Mouse (Mus musculus): ENCODE data around the gene Ntm. TPM values are rescaled to one million over a fixed set of nuclear protein-coding genes. Genes with fewer than 3 reads are reported as not detected.

Gene Ntm
- polyA plus RNA-seq, 1 experiment from 2014 or later = 8.9 TPM

DNA sequence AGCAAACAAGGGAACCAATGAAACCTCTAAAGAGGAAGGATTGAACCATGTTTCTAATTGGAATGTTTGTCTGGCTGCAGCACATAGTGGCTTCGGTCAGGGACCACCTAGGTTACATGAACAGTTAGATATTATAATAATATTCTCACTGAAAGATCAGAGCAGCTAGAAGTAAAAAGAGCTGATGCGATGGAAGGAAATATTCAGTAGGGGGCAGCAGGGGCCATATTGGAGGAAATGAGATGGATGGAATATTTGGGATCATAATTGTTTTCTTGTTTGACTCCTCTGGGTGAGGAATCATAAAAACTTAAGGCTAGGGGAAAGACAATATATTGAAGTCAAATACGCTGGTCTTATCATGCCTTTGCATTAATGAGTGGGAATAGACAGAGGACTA is 726.2 kb downstream of the Ntm start:
- no peak overlapping the region for H3K4me3 ChIP-seq (replicated peaks)
- H3K36me3 ChIP-seq = no peaks in the 10 kb centered on the region
- no peaks in the 10 kb centered on the region for H3K27me3 ChIP-seq (replicated peaks)
- no peak overlapping the region for H3K9ac ChIP-seq
- WGBS = 89% methylated on average over 3 of the region's 3 CpGs
- no peak for ATAC-seq
- H3K4me1 ChIP-seq (replicated peaks) = no peaks in the 10 kb centered on the region
- no peak overlapping the region for H3K27ac ChIP-seq
- no peaks in the 10 kb centered on the region for H3K9me3 ChIP-seq
- no peak overlapping the region for H3K4me2 ChIP-seq (replicated peaks)

- H3K9ac ChIP-seq = no peak overlapping the region
- no peaks in the 10 kb centered on the region for H3K36me3 ChIP-seq
- no peaks in the 10 kb centered on the region for H3K4me1 ChIP-seq (replicated peaks)
- H3K4me2 ChIP-seq (replicated peaks) = no peak overlapping the region
- no peak for ATAC-seq
- WGBS = 85% methylated on average over 4 of the region's 4 CpGs
- H3K27me3 ChIP-seq (replicated peaks) = no peaks in the 10 kb centered on the region
- H3K9me3 ChIP-seq = no peaks in the 10 kb centered on the region
- no peak overlapping the region for H3K27ac ChIP-seq
- H3K4me3 ChIP-seq (replicated peaks) = no peak overlapping the region
These were observed 735.2 kb downstream of the Ntm start for GRCm38 (mm10) chr9:29227747-29228146.

- H3K27ac ChIP-seq = no peak overlapping the region
- H3K27me3 ChIP-seq (replicated peaks) = no peaks in the 10 kb centered on the region
- no peak overlapping the region for H3K4me2 ChIP-seq (replicated peaks)
- H3K4me3 ChIP-seq (replicated peaks) = no peak overlapping the region
- no peaks in the 10 kb centered on the region for H3K4me1 ChIP-seq (replicated peaks)
- no peaks in the 10 kb centered on the region for H3K36me3 ChIP-seq
- 75% methylated on average over 10 of the region's 10 CpGs for WGBS
- no peak overlapping the region for H3K9ac ChIP-seq
- ATAC-seq = no peak
- no peaks in the 10 kb centered on the region for H3K9me3 ChIP-seq
These were observed 739.9 kb downstream of the Ntm start for GRCm38 (mm10) chr9:29222915-29223545.

GRCm38 (mm10) chr9:29220941-29221615 is 741.9 kb downstream of the Ntm start:
- no peak overlapping the region for H3K27ac ChIP-seq
- no peaks in the 10 kb centered on the region for H3K27me3 ChIP-seq (replicated peaks)
- no peaks in the 10 kb centered on the region for H3K36me3 ChIP-seq
- no peak overlapping the region for H3K4me2 ChIP-seq (replicated peaks)
- H3K4me1 ChIP-seq (replicated peaks) = no peaks in the 10 kb centered on the region
- no peak overlapping the region for H3K4me3 ChIP-seq (replicated peaks)
- ATAC-seq = no peak
- WGBS = 29% methylated on average over 5 of the region's 5 CpGs
- no peak overlapping the region for H3K9ac ChIP-seq
- H3K9me3 ChIP-seq = no peaks in the 10 kb centered on the region

- H3K4me3 ChIP-seq (replicated peaks) = no peak overlapping the region
- no peak for ATAC-seq
- 37% methylated on average over 11 of the region's 11 CpGs for WGBS
These were observed 742.4 kb downstream of the Ntm start for GRCm38 (mm10) chr9:29220493-29220892.

GRCm38 (mm10) chr9:29217951-29218350 is 745.0 kb downstream of the Ntm start:
- Histone ChIP-seq H3K27me3 (replicated peaks) (no peaks in the 10 kb centered on the region), H3K4me3 (replicated peaks) (no peak overlapping the region), H3K36me3 (no peaks in the 10 kb centered on the region), H3K27ac (no peak overlapping the region), H3K9me3 (no peaks in the 10 kb centered on the region), H3K4me2 (replicated peaks) (no peak overlapping the region), H3K4me1 (replicated peaks) (no peaks in the 10 kb centered on the region), H3K9ac (no peak overlapping the region)
- no peak for ATAC-seq
- WGBS = 90% methylated on average over 7 of the region's 7 CpGs

More at GRCm38 (mm10) chr9:29220493-29220892, 742.4 kb downstream of the Ntm start:
- Histone ChIP-seq H3K27ac (no peak overlapping the region), H3K4me2 (replicated peaks) (no peak overlapping the region), H3K9me3 (no peaks in the 10 kb centered on the region), H3K36me3 (no peaks in the 10 kb centered on the region), H3K9ac (no peak overlapping the region), H3K27me3 (replicated peaks) (no peaks in the 10 kb centered on the region), H3K4me1 (replicated peaks) (no peaks in the 10 kb centered on the region)

- no peaks in the 10 kb centered on the region for H3K4me1 ChIP-seq (replicated peaks)
- no peaks in the 10 kb centered on the region for H3K9me3 ChIP-seq
- H3K4me3 ChIP-seq (replicated peaks) = no peak overlapping the region
- no peak overlapping the region for H3K27ac ChIP-seq
- no peak overlapping the region for H3K9ac ChIP-seq
- no peaks in the 10 kb centered on the region for H3K36me3 ChIP-seq
- WGBS = 90% methylated on average over 8 of the region's 8 CpGs
- no peak for ATAC-seq
- no peak overlapping the region for H3K4me2 ChIP-seq (replicated peaks)
- H3K27me3 ChIP-seq (replicated peaks) = no peaks in the 10 kb centered on the region
These were observed 746.4 kb downstream of the Ntm start for GRCm38 (mm10) chr9:29216528-29216927.

GRCm38 (mm10) chr9:29215796-29216195 is 747.1 kb downstream of the Ntm start:
- 86% methylated on average over 2 of the region's 2 CpGs for WGBS

GRCm38 (mm10) chr9:29215241-29215640 is 747.7 kb downstream of the Ntm start:
- 68% methylated on average over 1 of the region's 1 CpGs for WGBS
- H3K27me3 ChIP-seq (replicated peaks) = no peaks in the 10 kb centered on the region
- H3K36me3 ChIP-seq = no peaks in the 10 kb centered on the region
- ATAC-seq = no peak
- no peak overlapping the region for H3K4me3 ChIP-seq (replicated peaks)
- H3K27ac ChIP-seq = no peak overlapping the region
- no peak overlapping the region for H3K9ac ChIP-seq
- H3K4me2 ChIP-seq (replicated peaks) = no peak overlapping the region
- H3K4me1 ChIP-seq (replicated peaks) = no peaks in the 10 kb centered on the region
- no peaks in the 10 kb centered on the region for H3K9me3 ChIP-seq

More at GRCm38 (mm10) chr9:29215796-29216195, 747.1 kb downstream of the Ntm start:
- Histone ChIP-seq H3K4me2 (replicated peaks) (no peak overlapping the region), H3K9me3 (no peaks in the 10 kb centered on the region), H3K4me1 (replicated peaks) (no peaks in the 10 kb centered on the region), H3K27me3 (replicated peaks) (no peaks in the 10 kb centered on the region), H3K9ac (no peak overlapping the region), H3K27ac (no peak overlapping the region), H3K4me3 (replicated peaks) (no peak overlapping the region), H3K36me3 (no peaks in the 10 kb centered on the region)
- no peak for ATAC-seq

DNA sequence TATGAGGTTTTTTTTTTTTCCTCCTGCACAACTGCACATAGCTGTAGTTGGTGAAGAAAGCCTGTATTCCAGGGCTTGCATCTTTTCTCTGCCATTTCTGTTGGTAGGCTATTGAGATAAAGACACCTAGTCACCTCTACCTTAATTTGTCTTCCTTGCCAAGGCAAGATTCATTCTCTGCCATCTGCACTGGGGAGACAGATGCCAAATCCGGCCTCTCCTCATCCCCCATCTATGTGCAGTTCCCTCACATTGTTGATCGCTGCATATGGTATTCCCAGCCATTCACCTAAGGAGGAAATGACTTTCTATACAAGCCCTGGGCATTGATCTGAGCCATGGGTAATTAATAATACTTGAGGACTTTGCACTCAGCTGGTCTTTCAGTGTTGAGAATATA is 753.7 kb downstream of the Ntm start:
- H3K9ac ChIP-seq = no peak overlapping the region
- H3K4me3 ChIP-seq (replicated peaks) = no peak overlapping the region
- no peak overlapping the region for H3K4me2 ChIP-seq (replicated peaks)
- H3K9me3 ChIP-seq = no peaks in the 10 kb centered on the region
- no peaks in the 10 kb centered on the region for H3K36me3 ChIP-seq
- no peaks in the 10 kb centered on the region for H3K4me1 ChIP-seq (replicated peaks)
- WGBS = 87% methylated on average over 2 of the region's 2 CpGs
- no peak for ATAC-seq
- no peaks in the 10 kb centered on the region for H3K27me3 ChIP-seq (replicated peaks)
- H3K27ac ChIP-seq = no peak overlapping the region

- H3K36me3 ChIP-seq = no peaks in the 10 kb centered on the region
- H3K27ac ChIP-seq = no peak overlapping the region
- H3K4me2 ChIP-seq (replicated peaks) = no peak overlapping the region
- H3K9me3 ChIP-seq = no peaks in the 10 kb centered on the region
- WGBS = 79% methylated on average over 5 of the region's 5 CpGs
- no peak for ATAC-seq
- H3K27me3 ChIP-seq (replicated peaks) = no peaks in the 10 kb centered on the region
- H3K9ac ChIP-seq = no peak overlapping the region
- H3K4me1 ChIP-seq (replicated peaks) = no peaks in the 10 kb centered on the region
- no peak overlapping the region for H3K4me3 ChIP-seq (replicated peaks)
These were observed 754.8 kb downstream of the Ntm start for GRCm38 (mm10) chr9:29208142-29208541.

DNA sequence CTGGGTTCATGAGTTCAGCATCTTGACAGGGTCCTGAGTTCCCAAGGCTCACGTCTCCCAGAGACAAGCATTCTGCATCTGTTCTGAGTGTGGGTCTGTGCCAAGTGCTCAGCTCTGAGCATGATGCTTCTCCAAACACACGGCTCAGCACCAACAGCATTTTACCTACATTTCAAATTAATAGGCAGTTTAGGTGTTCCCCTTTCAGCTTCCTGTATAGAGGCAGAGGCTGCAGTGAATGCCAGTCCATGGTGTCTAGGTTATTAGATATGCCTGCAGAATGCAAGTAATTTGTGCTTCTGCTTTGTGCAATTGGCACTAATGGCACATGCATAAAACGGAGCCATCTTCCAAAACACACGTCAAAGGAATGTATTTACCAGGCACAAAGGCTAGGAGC is 757.3 kb downstream of the Ntm start:
- Histone ChIP-seq H3K4me1 (replicated peaks) (no peaks in the 10 kb centered on the region), H3K4me2 (replicated peaks) (no peak overlapping the region), H3K4me3 (replicated peaks) (no peak overlapping the region), H3K9me3 (no peaks in the 10 kb centered on the region), H3K36me3 (no peaks in the 10 kb centered on the region), H3K27ac (no peak overlapping the region), H3K9ac (no peak overlapping the region), H3K27me3 (replicated peaks) (no peaks in the 10 kb centered on the region)
- ATAC-seq = no peak
- WGBS = 53% methylated on average over 4 of the region's 4 CpGs

- H3K4me2 ChIP-seq (replicated peaks) = no peak overlapping the region
- 34% methylated on average over 2 of the region's 2 CpGs for WGBS
- H3K4me3 ChIP-seq (replicated peaks) = no peak overlapping the region
- H3K4me1 ChIP-seq (replicated peaks) = no peaks in the 10 kb centered on the region
- no peak overlapping the region for H3K27ac ChIP-seq
- ATAC-seq = no peak
- H3K36me3 ChIP-seq = no peaks in the 10 kb centered on the region
- H3K9me3 ChIP-seq = no peaks in the 10 kb centered on the region
- no peaks in the 10 kb centered on the region for H3K27me3 ChIP-seq (replicated peaks)
- H3K9ac ChIP-seq = no peak overlapping the region
These were observed 760.7 kb downstream of the Ntm start for GRCm38 (mm10) chr9:29202196-29202595.
